Mouse (Mus musculus) thymus, adult 18-20 months (tissue): ENCODE measurements around the gene Aox2.

Experiments
- DNase-seq, 2 experiments: peaks; one replicate each; pipeline ENCODE4 v3.0.0; 2022; ENCODE audit warnings: mixed read lengths in 2 of 2

The Aox2 gene

DNA sequence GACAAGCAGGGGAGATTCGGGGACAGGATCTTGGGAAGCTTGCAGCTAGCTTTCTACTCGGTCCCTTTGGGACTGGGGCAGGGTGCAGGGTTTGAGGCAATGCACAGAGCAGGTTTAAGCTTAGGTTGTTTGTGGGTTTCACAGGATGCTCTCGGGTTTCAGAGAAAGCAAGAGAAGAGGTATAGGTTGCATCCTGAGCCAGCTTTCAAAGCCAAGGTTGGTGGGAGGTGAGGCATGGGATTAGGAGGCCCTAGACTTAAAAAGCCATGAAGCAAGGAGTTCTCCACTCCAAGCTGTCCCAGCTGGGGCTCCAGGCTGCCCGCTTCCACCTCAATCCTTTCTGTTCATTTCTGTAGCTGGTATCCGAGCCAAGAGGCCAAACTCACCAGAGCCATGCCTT is at the start of gene Aox2:
Gene Aox2 (plus strand): TSS at position 301 of the 400 bp plus-strand sequence.
- no peak for DNase-seq

DNA sequence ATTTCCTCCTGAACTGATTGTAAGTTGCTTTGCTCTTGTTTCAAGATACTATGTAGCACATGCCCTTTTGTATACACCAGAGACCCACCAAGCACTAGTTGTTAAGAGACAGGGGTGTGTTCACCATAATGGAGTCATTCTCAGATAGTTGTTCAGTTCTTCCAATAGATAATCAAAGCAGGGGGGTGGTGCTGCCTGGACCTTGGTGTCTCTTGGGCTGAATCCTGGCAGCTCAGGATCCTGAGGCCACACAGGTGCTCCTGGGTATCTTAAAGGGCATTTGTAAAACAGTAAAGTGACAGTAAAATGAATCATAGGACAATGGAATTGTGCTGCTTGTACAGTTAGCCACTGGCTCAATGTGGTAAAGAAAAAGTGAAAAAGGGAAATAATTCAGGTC is 49.2 kb upstream of the Aox2 start:
- no peak for DNase-seq

DNA sequence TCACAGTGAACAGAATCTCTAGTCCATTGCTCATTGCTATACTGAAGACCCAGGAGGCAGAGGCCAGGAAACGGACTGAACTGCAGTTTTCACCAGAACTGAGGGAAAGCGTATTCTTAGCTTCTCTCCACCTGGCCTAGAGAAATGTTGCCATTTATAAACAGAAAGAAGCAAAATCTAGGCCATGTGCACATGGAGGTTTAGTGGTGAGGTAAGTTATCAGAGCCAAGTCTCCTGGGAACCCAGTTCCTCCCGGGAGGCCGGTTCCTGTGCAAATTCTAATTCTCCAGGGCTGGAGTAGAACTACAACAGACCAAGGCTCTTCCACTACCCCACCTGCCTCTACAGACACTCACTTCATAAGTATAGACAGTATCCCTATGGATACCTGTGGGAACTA is 48.4 kb upstream of the Aox2 start:
- no peak for DNase-seq

DNA sequence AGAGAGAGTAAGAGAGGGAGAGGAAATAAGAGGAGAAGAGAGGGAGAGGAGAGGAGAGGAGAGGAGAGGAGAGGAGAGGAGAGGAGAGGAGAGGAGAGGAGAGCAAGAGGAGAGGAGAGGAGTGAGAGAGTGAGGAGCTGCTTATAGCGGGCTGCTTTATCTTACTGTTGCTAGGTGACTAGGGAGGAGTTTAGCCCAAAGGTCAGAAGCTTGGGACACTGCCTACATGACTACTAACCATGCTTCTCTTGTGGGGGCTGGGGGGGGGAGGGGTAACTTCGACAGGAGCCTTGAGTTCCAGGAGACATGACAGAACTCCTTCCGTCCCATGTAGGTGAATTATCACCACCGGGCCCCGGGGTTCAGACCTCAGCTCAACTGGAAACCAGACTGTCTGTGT is 47.6 kb upstream of the Aox2 start:
- DNase-seq, result no peak

DNA sequence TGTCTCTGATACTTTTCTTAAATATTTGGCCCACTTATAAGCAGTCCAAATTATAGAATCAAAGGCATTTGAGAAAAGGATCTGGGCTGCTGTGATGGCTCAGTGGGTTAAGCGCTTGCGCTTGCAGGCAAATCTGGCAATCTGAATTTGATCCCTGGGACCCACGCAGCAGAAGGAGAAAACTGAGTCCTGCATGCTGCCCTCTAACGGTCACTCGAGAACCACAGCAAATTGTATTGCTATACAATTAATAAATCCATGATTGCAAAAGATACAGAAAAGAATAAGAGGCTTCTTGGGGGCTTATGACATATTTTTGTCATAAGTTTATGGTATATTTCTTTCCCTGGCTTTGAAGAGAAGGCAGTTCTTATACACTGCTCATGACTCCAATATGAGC is 42.7 kb upstream of the Aox2 start:
- DNase-seq, result no peak

DNA sequence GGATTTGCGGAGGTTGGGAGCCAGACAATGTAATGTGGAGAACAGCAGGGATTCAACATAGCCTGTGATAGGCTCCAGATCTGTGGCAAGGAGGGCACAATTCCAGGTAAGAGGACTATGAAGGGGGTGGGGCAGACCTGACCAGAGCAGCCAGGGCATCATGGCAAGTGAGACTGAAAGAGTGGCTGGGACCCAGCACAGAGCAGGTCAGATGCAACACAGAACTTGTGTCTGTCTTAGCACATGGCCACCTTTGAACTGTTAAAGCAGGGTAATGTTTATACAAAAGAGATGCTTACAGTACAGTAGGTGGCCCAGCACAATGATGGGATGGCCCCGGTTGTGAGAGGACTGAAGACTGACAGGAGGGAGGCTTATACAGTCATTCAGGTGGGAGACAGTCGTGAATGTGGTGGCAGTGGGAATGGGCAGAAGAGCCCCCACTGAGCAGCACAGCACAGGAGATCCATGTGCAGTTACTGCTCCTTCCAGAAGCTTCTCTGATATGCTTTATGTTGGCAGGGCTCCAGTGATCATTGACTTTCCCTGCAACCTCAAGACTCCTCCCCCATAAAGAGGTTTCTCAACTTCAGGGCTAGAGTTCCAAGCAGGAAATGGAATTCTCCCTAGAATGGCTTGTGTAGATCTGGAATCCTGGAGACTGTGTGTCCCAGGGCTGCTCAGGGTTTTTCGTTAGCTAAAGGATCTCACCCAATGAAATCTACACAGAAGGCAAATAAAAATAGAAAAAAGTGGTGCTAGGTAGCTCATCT is 40.4 kb upstream of the Aox2 start:
- DNase-seq, result no peak

DNA sequence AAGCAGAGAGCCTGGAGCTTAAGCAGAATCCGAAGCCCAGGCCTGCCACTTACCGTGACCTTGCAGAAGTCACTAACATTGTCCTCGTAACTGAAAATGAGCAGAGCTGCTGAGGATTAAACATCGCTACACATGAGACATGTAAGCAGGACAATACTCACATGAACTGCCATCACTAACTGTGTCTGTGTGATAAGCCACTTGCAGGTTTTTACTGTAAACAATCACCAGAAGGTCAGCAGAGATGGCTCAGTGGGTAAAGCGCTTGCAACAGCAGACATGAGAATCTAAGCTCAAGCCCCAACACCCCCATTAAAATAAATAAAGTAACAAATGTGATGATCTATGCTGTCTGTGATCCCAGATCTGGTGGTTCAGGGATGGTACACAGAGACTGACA is 39.7 kb upstream of the Aox2 start:
- no peak for DNase-seq

DNA sequence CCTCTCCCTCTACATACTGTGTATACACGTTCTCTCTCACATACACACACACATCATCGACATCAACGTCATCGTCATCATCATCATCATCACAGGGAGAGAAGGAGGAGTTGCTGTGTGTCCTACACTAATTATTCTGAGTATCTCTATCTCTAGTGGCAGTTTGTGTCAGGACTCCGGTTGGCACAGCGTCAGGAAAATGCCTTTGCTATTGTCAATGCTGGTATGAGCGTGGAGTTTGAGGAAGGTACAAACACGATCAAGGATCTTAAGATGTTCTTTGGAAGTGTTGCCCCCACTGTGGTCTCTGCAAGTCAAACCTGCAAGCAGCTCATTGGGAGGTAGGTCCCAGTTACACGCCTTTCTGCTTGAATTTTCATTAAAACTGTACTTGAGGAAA is 39.2 kb upstream of the Aox2 start:
- DNase-seq, result no peak

DNA sequence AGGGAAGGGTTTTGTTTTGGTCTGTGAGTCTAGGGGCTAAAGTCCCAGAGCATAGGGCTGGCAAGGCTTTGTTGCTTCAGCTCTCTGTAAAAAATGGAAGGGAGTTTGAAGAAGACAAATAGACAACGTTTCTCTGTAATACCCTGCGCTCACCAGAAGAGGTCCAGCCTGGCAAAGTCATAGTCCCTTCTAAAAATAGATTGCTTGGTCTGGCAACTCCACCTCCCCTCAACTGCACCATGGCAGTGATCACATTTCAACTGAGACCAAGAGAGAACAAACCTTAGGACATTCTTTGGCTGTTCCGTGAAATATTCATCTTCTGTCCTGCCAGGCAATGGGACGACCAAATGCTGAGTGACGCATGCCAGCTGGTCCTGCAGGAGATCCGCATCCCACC is 37.8 kb upstream of the Aox2 start:
- DNase-seq, result no peak

DNA sequence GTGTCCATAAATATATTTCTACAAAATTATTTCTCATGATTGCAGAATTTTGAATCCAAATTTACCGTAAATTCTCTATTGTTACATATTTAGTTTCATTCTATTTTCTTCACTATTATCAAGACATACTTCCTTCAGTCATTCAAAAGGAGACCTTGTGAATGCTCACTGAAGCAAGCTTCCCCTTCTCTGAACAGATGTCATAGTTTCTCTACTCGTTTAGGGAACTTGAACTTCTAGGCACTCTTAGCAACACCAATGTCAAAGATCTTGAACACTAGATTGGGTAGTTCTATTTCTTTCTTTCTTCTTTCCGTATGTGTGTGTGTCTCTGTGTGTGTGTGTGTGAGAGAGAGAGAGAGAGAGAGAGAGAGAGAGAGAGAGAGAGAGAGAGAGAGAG is 33.6 kb upstream of the Aox2 start:
- no peak for DNase-seq

DNA sequence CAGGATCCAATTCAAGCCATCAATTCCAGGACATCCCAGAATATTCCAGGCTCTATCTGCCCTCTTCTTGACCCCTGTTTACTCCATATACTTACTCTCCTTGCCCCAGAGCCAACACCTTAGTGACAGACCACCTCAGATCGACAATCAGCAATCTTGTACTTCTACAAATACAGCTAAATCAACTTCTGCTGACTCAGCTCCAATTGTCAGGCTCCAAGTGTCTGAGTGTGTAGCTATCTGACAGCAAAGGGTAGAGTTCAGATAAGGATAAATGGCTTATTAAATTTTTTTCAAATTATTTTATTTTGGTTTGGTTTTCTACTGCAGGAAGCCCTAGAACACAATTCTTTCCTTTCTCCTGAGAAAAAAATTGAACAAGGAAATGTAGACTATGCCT is 29.6 kb upstream of the Aox2 start:
- DNase-seq, result no peak

DNA sequence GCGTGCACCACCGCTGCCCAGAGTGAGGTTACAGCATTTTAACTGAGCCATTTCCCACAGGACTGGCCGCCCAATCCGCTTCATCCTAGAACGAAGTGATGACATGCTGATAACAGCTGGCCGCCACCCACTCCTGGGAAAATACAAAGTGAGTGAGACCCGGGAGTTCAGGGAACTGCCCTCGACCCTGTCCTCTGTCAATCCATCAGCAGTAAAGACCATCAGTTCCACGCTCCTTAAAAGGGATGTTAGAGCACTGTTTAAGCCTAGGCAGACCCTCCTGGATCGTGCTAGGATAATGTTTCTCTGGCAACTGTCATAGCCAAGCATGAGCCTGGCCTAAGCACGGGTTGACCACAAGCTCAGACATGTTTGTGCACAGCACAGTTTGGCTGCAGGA is 24.7 kb upstream of the Aox2 start:
- DNase-seq, result no peak

DNA sequence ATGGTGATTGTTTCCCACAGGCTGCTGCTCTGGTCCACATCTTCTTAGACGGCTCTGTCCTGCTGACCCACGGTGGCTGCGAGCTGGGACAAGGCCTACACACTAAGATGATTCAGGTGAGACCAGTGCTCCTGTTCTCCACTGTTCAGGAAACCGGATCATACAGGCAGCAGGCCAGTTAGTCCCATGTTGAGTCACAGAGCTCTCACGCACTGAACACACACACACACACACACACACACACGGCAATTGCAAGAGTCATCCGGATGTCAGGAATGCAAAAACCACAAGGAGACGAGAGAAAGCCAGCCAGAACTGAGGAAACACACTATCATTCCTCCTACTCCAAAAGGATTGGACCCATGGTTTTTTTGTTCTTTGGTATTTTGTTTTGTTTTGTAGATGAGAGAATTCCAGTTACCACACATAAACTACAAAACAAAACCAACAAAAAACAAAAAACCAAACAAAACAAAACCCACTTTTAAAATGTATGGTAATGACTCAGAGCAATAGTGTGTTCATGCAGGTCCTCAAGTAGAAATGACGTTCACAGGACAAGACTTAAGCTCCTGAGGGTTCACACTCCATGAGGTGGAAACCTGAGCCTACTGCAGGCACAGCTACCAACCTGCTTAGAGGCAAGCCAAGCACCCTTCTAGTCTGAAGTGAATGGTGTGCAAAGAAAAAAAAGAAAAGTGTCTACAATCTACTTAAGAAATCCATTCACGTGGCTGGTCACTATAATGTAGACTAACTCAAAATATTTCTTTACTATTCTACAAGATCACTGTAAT is 20.7 kb upstream of the Aox2 start:
- DNase-seq, result no peak

DNA sequence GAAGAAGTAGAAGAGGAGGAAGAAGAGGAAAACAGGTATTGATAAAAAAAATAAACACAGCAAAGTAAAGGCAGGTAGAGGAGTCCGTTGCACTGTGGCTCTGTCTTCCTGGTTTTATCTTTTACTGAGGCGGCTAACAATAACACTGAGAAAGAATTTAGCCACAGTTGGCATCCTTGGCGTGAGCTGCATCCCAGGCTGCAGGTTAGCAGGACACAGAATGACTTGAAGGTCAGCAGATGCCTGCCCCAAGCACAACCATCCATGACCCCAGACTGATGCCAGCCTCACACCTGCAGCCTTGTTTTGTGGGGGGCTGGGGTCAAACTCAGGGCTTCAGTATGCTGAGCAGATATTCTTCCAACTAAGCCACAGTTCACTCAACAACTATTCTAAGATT is 17.8 kb upstream of the Aox2 start:
- DNase-seq, result no peak

DNA sequence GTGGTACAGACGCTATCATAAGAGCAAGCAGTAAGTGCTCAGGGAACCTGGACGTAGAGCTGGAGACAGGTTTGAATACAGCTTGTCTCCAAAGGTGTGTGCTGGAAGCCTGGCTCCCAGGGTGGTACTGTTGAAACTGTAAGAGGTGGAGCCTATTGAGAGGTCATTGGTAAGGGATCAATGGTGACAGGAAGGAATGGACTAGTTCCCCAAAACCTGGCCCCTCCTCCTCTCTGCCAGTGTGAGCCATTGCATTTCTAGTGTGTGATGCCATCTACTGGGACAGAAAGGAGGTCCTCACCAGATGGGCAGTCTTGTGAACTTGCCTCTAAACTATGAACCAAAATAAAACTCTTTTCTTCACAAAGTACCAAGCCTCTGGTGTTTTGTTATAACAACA is 9.9 kb upstream of the Aox2 start:
- no peak for DNase-seq

DNA sequence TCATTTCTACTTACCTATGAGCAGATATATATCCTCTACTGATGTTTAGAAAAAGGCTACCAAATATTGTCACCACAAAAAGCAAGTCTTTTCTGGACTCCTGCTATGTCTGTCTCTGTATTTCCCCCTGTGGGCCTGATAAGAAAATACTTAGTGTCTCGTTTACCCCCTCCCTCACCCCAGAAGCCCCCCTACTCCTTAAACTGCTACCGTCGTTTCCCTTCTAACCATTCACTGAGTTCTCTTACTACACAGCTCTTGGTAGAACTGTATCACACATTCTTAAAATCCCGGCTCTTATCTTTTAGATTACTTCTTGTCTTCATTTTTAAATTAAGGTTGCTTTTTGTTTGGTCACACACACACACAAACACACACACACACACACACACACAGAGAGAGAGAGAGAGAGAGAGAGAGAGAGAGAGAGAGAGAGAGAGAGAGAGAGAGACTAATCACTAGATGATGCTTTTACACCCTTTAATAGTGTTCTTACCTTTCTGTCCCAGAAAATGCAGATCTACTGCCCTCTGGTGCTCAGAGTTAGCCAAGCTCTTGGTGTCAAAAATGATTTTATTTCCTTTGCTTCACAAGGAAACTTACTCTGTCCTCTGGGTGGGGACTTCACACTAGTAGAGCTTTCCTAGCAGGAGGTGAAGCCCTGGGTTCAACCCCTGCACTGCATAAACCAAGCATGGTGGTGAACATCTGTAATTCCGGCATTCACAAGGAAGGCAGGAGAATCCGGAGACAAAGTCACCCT is 7.1 kb upstream of the Aox2 start:
- DNase-seq, result no peak

DNA sequence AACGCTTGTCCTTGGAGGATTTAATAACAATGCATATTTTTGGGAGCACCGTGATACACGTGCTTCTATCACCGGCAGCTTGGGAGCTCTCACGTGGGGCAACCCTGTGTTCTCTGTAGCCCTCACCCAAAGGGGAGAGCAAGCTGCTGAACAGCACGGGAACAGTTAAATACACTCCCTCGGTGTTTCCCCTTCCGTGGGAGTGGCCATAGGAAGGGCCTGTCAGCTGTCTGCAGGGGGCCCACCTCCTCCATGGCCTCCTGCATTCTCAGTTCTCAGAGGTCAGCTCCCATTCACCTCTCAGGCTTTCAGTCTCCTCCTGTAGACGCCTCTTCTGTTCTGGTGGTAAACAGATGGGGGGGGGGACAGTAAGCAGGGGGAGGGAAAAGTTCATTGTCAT is 2.2 kb upstream of the Aox2 start:
- no peak for DNase-seq

DNA sequence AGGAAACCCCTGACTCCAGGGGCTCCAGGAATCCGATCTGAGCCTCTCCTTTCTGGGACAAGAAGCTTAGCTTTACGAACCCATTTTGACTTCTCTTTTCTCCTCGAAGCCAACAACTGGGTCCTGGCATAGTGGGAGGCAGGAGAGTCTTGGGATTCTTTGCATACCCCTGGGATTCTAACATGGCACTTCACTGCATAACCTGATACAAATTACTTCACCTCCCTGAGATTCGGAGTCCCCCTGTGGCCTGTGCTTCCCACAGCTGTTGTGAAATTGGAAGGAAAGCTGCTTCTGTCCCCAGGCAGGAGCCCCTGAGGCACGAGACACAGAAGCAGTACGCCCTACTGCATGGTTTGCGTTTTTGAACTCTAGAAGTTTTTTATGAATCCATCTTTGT is 387 bp downstream of the Aox2 start:
- DNase-seq, result no peak

DNA sequence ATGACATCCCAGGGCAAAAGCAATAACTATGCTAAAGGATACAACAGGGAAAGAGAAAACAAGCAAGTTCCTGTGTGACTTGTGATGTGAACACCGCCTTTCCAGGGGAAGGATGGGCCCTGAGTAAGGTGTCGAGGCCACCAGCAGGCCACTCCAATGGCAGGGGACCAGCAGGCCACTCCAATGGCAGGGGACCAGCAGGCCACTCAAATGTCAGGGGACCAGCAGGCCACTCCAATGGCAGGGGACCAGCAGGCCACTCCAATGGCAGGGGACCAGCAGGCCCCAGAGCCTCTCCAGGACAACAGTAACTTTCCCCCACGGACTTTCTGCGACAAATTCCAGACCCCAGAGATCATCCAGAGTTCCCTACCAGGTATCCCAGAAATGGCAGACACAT is 2.3 kb downstream of the Aox2 start:
- no peak for DNase-seq

DNA sequence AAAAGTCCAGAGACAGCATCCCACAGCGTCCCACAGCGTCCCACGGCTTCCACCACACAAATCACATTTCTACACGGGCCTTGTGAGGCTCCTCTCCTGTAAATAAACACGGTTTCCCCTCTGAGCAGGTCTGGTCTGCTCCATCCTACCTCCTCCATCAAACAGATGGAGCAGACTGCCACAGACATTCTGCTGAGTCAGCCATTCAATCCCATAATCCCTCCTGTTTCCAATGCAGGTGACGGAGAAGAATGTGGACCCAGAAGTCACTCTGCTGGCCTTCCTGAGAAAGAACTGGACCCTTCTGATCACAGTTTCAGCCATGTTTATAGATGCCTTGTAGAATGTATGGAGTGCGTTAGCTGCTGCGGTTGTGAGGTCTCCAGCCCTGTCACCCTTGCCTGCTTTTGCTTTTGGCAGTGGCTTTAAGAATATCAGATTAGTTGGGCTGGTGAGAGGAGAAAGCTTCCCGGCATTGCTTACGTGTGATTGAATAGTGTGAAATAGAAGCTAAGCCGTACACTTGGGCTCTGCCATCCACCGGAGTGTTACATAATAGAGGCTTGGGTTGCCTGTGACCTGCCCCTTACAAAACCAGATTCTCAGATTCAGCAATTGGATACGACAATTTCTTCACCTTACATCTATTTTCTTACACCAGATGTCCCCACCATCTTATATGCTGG is 3.0 kb downstream of the Aox2 start:
- no peak for DNase-seq

DNA sequence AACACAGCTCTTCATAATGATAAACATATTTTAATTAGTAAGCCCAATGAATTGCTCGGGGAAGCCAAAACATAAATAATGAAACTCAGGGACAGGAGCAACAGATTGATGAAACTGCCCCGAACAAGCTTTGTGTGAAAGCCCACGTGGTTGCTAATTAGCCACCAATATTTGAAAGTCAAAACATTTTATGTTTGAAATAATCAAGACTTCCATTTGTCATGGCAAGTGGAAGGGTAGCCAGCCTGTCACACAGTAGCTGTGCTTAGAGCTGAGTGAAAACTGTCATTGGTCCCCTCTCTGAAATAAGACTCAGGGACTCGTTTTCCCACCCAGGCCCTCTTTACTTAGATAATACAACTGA is 3.5 kb downstream of the Aox2 start:
- DNase-seq, result no peak

DNA sequence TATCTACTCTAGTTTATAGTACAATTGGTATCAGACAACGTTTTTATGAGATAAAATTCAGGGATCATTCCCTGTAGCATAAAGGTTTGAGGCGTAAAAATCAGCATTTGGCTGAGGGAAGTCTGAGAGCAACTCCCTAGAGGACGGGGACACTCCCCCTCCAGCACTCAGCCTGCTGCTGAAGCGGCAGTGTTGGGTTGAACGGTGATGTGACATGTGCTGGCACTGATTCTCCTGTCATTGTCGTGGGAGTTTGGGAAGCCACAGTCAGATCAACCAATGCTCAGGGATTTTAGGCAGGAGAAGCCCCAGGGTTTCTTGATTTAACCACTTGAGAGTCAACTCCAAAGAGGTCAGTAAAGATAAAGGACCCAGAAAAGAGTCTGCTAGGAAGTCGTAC is 6.4 kb downstream of the Aox2 start:
- DNase-seq, result no peak

DNA sequence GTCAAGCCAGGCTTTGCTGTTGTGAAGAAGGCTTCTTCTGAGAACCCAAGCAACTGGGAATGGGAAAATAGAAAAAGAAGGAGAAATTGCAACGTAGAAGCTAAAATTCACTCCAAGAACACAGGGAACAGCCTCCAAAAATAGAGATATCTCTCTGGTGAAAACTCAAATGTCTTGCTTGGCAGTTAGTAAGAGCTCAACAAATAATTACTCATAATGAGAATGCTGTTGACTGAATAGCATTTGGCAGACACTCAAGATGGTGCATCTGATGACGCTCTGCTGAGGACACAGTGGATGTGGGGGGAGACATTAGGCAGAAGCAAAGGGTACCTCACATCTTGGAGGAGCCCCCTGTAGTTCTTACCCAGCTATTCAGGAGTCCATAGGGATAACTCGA is 10.0 kb downstream of the Aox2 start:
- DNase-seq, result no peak
